Mouse (Mus musculus) G1E-ER4 (cell line): ENCODE data around the gene Crmp1. TPM values are rescaled to one million over a fixed set of nuclear protein-coding genes. Genes with fewer than 3 reads are reported as not detected.

Source experiments
- GATA1 ChIP-seq: IDR thresholded peaks from one replicate; pipeline ENCODE4 v1.8.0; 2012; ENCODE audit warnings: low read length, inconsistent platforms
- polyA plus RNA-seq: library from polyadenylated mRNA; stranded (reverse); fragments of >175 nt; gene quantifications from 2 replicates; pipeline ENCODE4 v1.2.3, GENCODE M21; 2012

Gene Crmp1
- polyA plus RNA-seq, 1 experiment = not detected

- no peak for TF ChIP-seq GATA1
Observed at GRCm38 (mm10) chr5:37326675-37327074, 84.9 kb downstream of the Crmp1 start.

DNA sequence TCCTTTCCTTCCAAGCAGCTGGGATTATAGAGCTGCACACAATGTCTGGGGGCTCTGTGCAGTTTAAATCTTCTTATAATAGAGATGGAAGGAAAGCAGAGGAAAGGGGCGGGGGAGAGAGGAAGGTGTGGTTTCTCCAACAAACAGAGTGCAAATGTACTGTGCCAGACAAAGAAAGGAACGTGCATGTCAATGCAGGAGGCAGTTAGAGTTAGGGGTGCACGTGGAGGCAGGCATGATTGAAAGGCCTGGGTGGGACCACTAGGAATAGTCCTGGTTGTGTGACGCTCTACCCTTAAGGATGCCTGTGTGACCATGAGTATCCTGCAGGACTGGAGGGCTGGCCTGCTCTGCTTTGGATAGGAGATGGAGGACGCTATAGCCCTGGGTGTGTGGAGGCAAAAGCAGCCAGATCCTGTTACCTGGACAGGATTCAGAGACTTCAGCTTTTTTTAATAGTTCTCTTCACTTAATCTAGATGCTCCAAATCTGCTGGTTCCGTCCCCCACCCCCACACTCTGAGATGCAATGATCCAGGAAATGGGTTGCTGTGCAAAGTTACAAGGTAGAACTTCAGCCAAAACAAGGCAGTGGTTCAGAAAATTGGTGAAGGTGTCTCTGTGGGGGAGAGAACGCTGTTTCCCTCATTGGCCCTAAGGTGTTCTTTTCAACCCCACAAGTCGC lies 88.9 kb downstream of the Crmp1 start:
- no peak for TF ChIP-seq GATA1

- no peak for TF ChIP-seq GATA1
Observed at GRCm38 (mm10) chr5:37331133-37331505, 89.4 kb downstream of the Crmp1 start.

GRCm38 (mm10) chr5:37332066-37332465 lies 90.3 kb downstream of the Crmp1 start:
- TF ChIP-seq GATA1 = no peak

GRCm38 (mm10) chr5:37335061-37335460 lies 93.3 kb downstream of the Crmp1 start:
- no peak for TF ChIP-seq GATA1

DNA sequence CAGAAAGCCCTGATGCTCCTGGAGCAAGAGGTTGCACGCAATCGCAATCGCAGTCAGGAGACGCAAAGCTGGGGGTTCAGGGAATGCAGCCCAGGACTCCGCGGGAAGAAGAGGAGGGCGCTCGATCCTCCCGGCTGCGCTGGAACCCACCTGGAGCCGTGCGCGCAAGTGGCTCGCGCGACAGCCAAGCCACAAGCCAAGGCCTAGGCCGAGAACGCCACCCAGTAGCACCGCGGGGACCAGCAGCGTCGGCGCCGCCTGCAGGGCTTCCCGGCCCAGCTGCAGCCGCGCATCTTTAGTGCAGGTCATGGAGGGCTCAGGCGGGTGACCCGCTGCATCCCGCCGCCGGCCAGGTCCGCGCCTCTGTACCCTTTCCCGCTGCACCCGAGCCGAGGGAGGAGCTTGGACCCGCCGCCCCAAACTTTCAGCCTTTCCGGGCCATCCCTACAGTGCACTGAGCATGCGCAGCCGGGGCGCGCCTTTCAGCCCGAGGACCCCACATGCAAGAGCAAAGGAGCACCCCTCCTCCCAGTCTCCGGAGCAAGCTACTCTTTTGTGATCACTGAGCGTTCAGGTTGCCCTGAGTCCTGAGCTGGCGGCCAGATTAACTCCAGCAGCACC lies 94.9 kb downstream of the Crmp1 start, which contains the start of gene Evc:
Gene Evc (minus strand): TSS at position 410 of the 621 bp plus-strand sequence.
- no peak for TF ChIP-seq GATA1

DNA sequence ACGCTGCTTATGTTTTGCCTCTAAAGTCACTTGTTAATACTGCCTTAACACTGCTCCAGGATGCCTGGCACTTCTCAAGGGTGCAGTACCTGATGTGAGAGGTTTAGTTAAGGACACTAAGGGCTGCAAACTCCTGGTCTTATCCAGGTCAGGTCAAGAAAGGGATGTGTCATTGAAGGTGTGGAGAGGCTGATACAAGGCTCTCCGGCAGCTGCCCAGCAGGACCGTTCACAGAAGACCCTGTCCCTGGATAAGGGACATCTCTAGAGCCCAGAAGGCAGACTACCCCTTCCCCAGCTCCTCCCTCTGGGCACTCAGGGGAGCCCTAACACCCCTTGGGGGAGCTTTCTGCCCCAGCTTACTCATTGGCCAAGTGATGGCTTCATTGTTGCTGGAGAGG lies 96.0 kb downstream of the Crmp1 start:
- TF ChIP-seq GATA1 = no peak

DNA sequence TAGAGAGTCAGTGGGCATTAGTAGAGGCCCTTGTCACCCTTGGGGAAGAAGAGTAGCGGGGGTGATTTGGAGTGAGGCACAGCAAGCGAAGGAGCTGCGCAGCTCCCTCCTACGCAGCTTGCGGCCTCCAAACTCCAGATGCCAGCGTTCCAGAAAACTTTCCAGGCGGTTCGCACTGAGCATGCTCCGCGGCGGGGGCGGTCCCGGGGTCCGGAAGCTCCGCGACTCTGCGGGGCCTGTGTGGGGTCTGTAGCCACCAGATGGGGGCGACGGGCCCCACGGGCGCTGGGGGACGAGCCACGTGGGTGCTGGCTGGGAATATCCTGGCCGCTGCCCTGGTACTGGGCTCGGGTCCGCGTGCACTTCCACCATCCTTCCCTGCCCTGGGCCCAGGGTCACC lies 96.5 kb downstream of the Crmp1 start, which contains the start of gene Evc2:
Gene Evc2 (plus strand): TSS at position 212 of the 400 bp plus-strand sequence.
- no peak for TF ChIP-seq GATA1

Other genes with a start within 250 kb of the Crmp1 start
- not detected in 2 replicates for gene Gm1043, start 156.6 kb upstream of the Crmp1 start, polyA plus RNA-seq
- not detected in 2 replicates for gene Evc, start 95.0 kb downstream of the Crmp1 start, polyA plus RNA-seq
- not detected in 2 replicates for gene Evc2, start 96.6 kb downstream of the Crmp1 start, polyA plus RNA-seq